Mouse (Mus musculus) hindbrain, embryonic 16.5 days (tissue): Measurements from ENCODE around the gene Pcsk7. TPM values are rescaled to one million over a fixed set of nuclear protein-coding genes. Genes with fewer than 3 reads are reported as not detected.

ENCODE experiments used
- ATAC-seq: fragments of 200-750 bp; cut with Nextera tagmentation; 2 replicates; pipeline ENCODE4 v1.8.0; 2017; ENCODE audit warnings: moderate TSS enrichment, moderate library complexity
- H3K27ac ChIP-seq: fragments of 300-500 bp; sonication (generic); 2 replicates; pipeline ENCODE4 v1.5.1; 2014; ENCODE audit warnings: low read depth, mild to moderate bottlenecking, control low read depth, low read length, moderate library complexity
- H3K27me3 ChIP-seq: fragments of 300-500 bp; sonication (generic); replicated peaks from 2 replicates; pipeline ENCODE4 v1.6.1; 2014; ENCODE audit warnings: low read length; ENCODE audit not compliant: control insufficient read depth, insufficient read depth
- H3K36me3 ChIP-seq: fragments of 300-500 bp; sonication (generic); 2 replicates; pipeline ENCODE4 v1.6.1; 2014; ENCODE audit warnings: mild to moderate bottlenecking, low read length, moderate library complexity, mixed read lengths; ENCODE audit not compliant: control insufficient read depth, insufficient read depth
- H3K4me1 ChIP-seq: fragments of 300-500 bp; sonication (generic); 2 replicates; pipeline ENCODE4 v1.6.1; 2014; ENCODE audit warnings: low read depth, low read length; ENCODE audit not compliant: control insufficient read depth, insufficient read depth
- H3K4me2 ChIP-seq: fragments of 300-500 bp; sonication (generic); 2 replicates; pipeline ENCODE4 v1.6.1; 2014; ENCODE audit warnings: mild to moderate bottlenecking, low read length, control low read depth, moderate library complexity
- H3K4me3 ChIP-seq: fragments of 300-500 bp; sonication (generic); 2 replicates; pipeline ENCODE4 v1.5.1; 2014; ENCODE audit warnings: mild to moderate bottlenecking, low read length, control low read depth, moderate library complexity
- H3K9ac ChIP-seq: fragments of 300-500 bp; sonication (generic); 2 replicates; pipeline ENCODE4 v1.6.1; 2014; ENCODE audit warnings: low read depth, mild to moderate bottlenecking, control low read depth, low read length, moderate library complexity
- H3K9me3 ChIP-seq: fragments of 300-500 bp; sonication (generic); 2 replicates; pipeline ENCODE4 v1.6.1; 2014; ENCODE audit warnings: mild to moderate bottlenecking, low read length, moderate library complexity; ENCODE audit not compliant: control insufficient read depth
- WGBS: fragments of 180-500 bp; shearing (Covaris S2); extraction: QIAGEN DNeasy Blood & Tissue Kit; methylation state at CpG from one replicate; pipeline ENCODE4 v1.1.7; 2014; 5-methylcytosine and 5-hydroxymethylcytosine counted together
- polyA plus RNA-seq: library from polyadenylated mRNA; unstranded; fragments of >200 nt; fragmentation: Nextera tagmentation; extraction: Ambion mirVana; gene quantifications from 2 replicates; pipeline ENCODE4 v1.2.1, GENCODE M21; 2015

Gene Pcsk7
- polyA plus RNA-seq, result 18.8 and 23.1 TPM in 2 replicates

DNA sequence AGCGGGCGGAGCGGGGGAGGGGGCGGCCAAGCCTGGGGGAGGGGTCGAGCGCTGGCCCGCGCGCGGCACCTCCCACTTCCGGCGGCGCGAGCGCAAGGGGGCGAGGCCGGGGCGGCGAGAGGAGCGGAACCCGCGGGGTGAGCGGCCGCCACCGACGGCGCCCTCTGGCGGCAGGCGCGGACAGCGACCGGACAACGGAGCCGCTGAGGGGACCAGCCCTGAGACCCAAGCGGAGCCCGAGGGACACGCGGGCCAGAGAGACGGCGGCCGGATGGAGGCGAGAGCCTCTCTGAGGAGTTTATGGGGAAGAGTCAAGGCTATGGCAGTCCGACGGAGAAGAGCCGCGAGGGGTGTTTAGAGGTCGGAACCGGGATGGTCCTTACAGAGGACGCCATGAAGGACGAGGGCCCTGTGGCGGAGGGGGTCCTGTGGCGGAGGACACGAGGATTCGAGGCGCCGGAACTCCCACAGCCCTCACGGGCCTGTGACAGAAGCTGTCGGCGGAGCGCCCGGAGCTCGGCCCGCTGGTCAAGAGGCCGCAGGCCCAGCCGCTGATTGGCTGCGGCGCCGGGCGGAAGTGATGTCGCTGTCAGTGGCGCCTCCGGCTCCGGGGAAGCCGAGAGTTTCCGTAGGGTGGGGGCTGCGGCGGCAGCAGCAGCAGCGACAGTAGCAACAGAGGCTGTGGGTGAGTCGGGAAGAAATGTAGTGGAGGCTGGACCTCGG lies at the start of gene Pcsk7, which contains the start of gene Rnf214:
Gene Pcsk7 (plus strand): TSS at position 143 of the 723 bp plus-strand sequence.
Gene Rnf214 (minus strand): TSS at position 557 of the 723 bp plus-strand sequence.
- peak within 1 kb of the TSS; percentile 71 for H3K4me2 ChIP-seq
- H3K9ac ChIP-seq, result peak within 1 kb of the TSS; percentile 97
- H3K27me3 ChIP-seq, result no peaks in the 10 kb centered on the region
- peak; percentile 94 for ATAC-seq
- H3K27ac ChIP-seq, result peak within 1 kb of the TSS; percentile 98
- H3K9me3 ChIP-seq, result no peaks in the 10 kb centered on the region
- under 1% methylated on average over 75 of the region's 80 CpGs for WGBS
- H3K36me3 ChIP-seq, result peaks cover 19% of the 10 kb centered on the region
- H3K4me3 ChIP-seq, result peak within 1 kb of the TSS; percentile 90
- peaks cover 20% of the 10 kb centered on the region for H3K4me1 ChIP-seq

DNA sequence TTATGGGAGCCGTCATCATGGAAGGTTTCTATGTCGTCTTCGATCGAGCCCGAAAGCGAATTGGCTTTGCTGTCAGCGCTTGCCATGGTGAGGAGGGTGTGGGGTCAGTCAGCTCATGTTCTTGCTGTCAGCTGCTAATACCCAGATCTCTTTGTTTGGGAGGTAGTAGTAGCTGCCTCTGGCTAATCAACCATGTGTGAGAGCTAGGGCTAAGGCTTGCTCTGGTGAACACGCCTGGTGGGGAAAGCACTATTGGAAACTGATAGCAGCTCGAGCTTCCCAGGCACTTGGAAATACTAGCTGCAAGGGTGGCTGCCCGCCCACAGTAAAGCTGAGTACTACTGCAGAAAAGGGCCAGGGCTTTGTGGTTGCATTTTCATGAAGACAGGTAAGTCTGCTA lies 46.9 kb upstream of the Pcsk7 start:
- no peak overlapping the region for H3K4me2 ChIP-seq
- H3K4me1 ChIP-seq, result no peaks in the 10 kb centered on the region
- no peak overlapping the region for H3K4me3 ChIP-seq
- 92% methylated on average over 10 of the region's 10 CpGs for WGBS
- H3K36me3 ChIP-seq, result peaks cover 64% of the 10 kb centered on the region
- H3K9me3 ChIP-seq, result no peaks in the 10 kb centered on the region
- no peak overlapping the region for H3K27ac ChIP-seq
- no peak for ATAC-seq
- no peak overlapping the region for H3K9ac ChIP-seq
- no peaks in the 10 kb centered on the region for H3K27me3 ChIP-seq

DNA sequence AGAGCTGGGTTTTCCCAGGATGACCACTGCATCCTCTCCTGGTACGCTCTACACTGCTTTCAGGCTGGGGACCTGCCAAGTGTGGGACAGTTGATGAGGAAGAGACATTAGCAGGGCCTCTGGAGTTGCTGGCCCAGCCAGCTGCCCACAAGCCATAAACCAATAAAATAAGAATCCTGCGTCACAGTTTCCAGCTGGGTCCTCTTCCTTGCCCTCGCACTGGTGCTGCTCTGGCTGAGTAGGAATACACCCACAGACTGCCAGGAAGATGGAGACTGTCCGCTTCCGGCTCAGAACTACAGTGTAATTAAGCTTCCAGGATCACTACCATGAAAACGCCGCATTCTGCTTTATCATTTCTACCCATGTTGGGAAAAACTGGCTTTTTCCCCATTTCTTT lies 44.5 kb upstream of the Pcsk7 start:
- no peaks in the 10 kb centered on the region for H3K9me3 ChIP-seq
- no peak overlapping the region for H3K4me2 ChIP-seq
- peaks cover 72% of the 10 kb centered on the region for H3K36me3 ChIP-seq
- no peaks in the 10 kb centered on the region for H3K4me1 ChIP-seq
- no peaks in the 10 kb centered on the region for H3K27me3 ChIP-seq
- no peak overlapping the region for H3K27ac ChIP-seq
- 75% methylated on average over 7 of the region's 7 CpGs for WGBS
- H3K9ac ChIP-seq, result no peak overlapping the region
- H3K4me3 ChIP-seq, result no peak overlapping the region
- ATAC-seq, result no peak

DNA sequence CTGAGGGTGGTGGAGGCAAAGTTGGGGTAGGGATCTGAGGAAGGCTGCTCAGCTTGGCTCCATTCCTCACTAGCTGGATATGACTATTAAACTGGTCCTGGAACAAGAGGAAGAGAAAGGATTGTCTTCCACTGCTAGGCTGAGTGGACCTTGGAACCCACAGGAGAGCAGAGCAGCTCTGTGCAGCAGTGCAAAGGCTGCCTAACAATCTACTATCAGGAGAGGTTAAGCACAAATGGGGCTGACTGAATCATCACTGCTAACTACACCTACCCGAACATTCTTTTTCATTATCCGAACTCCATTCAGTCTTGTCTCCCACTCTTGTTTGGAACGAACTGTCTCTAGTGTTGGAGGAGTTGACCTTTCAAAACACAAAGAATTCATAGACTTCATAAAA lies 37.1 kb upstream of the Pcsk7 start:
- ATAC-seq, result no peak
- no peak overlapping the region for H3K27ac ChIP-seq
- no peak overlapping the region for H3K4me3 ChIP-seq
- H3K27me3 ChIP-seq, result no peaks in the 10 kb centered on the region
- WGBS, result 95% methylated on average over 3 of the region's 3 CpGs
- no peaks in the 10 kb centered on the region for H3K4me1 ChIP-seq
- H3K4me2 ChIP-seq, result no peak overlapping the region
- H3K9me3 ChIP-seq, result no peaks in the 10 kb centered on the region
- no peak overlapping the region for H3K9ac ChIP-seq
- peaks cover 53% of the 10 kb centered on the region for H3K36me3 ChIP-seq

DNA sequence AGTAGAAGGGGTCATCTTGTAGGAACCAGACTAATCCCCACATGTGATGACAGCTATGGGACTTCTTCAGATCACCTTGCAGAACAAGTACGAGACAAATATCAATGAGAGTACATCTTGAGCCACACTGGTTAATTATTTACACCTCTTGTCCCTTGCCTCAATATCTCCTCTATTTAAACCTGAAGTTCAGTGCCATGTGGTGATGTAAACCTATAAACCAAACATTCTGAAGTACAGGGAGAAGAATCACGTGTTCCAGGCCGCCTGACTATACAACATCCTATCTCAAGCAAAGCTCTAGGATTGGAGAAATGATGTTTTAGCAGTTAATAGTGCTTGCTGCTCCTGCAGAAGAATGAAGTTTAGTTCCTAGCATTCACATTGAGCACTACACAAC lies 36.0 kb upstream of the Pcsk7 start:
- Histone ChIP-seq H3K9me3 (no peaks in the 10 kb centered on the region), H3K9ac (no peak overlapping the region), H3K4me2 (no peak overlapping the region), H3K4me3 (no peak overlapping the region), H3K4me1 (no peaks in the 10 kb centered on the region), H3K36me3 (peaks cover 43% of the 10 kb centered on the region), H3K27me3 (no peaks in the 10 kb centered on the region), H3K27ac (no peak overlapping the region)
- no peak for ATAC-seq
- 97% methylated on average over 3 of the region's 3 CpGs for WGBS

DNA sequence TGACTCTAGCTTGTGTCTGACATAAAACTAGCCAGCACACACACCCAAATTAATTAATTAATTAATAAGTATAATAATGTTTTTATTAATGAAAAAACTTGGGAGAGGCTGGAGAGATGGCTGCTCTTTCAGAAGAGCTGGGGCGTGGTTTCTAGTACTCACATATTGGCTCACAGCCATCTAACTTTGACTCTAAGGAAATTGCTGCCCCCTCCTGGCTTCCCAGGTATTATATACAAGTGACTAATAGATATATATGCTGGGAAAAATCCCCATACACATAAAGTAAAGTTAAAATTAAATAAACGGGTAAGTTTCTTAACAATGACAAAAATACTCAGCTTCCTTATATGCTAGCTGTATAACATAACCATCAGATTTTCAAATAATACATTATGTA lies 28.4 kb upstream of the Pcsk7 start:
- no peaks in the 10 kb centered on the region for H3K4me1 ChIP-seq
- H3K27ac ChIP-seq, result no peak overlapping the region
- H3K4me2 ChIP-seq, result no peak overlapping the region
- WGBS, result 82% methylated on average over 2 of the region's 2 CpGs
- no peaks in the 10 kb centered on the region for H3K9me3 ChIP-seq
- no peak overlapping the region for H3K9ac ChIP-seq
- no peak overlapping the region for H3K4me3 ChIP-seq
- H3K27me3 ChIP-seq, result no peaks in the 10 kb centered on the region
- ATAC-seq, result no peak
- H3K36me3 ChIP-seq, result peaks cover 17% of the 10 kb centered on the region

DNA sequence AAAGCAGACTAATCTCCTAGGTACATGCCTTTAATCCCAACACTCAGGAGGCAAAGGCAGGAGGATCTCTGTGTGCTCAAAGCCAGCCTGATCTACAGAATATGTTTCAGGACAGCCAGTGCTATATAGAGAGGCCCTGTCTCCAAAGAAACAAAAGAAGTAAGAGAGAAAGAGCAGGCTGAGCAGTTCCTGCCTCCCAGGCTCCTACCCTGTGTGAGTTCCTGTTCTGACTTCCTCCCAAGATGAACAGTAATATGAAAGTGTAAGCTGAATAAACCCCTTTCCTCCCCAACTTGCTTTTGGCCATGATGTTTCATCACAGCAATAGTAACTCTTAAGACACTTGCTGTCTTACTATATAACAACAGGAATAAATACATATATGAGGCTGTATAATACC lies 12.6 kb upstream of the Pcsk7 start:
- no peak overlapping the region for H3K27ac ChIP-seq
- ATAC-seq, result no peak
- no peak overlapping the region for H3K4me3 ChIP-seq
- H3K4me2 ChIP-seq, result no peak overlapping the region
- no peaks in the 10 kb centered on the region for H3K4me1 ChIP-seq
- peaks cover 48% of the 10 kb centered on the region for H3K36me3 ChIP-seq
- H3K9ac ChIP-seq, result no peak overlapping the region
- no peaks in the 10 kb centered on the region for H3K9me3 ChIP-seq
- H3K27me3 ChIP-seq, result no peaks in the 10 kb centered on the region

DNA sequence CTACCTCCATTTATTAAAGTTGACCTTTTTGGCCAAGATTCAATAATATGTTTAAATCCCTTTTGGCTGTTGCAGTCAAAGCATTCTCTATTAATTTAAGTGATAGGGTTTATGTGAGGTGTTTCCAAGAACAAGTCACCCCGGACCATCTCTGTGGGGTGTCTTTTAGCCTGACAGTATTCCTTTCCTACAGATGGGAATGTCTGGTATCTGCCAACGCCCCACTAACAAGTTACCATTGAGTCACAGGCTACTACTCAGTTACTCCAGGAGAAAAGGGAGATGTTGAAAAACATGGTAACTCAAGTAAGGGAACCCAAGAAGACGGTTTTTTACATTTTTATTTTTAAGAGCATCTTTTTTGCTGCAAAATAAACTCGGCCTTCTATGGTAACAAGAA lies 1.1 kb upstream of the Pcsk7 start:
- Histone ChIP-seq H3K9ac (peak overlapping the region; percentile 97; the same call in 1 of the 2 replicates), H3K9me3 (no peaks in the 10 kb centered on the region), H3K27me3 (no peaks in the 10 kb centered on the region), H3K36me3 (peaks cover 12% of the 10 kb centered on the region), H3K4me1 (peaks cover 20% of the 10 kb centered on the region), H3K4me2 (peak overlapping the region; percentile 71), H3K27ac (peak overlapping the region; percentile 98; the same call in 1 of the 2 replicates), H3K4me3 (peak overlapping the region; percentile 90)
- ATAC-seq, result no peak
- 57% methylated on average over 4 of the region's 4 CpGs for WGBS

DNA sequence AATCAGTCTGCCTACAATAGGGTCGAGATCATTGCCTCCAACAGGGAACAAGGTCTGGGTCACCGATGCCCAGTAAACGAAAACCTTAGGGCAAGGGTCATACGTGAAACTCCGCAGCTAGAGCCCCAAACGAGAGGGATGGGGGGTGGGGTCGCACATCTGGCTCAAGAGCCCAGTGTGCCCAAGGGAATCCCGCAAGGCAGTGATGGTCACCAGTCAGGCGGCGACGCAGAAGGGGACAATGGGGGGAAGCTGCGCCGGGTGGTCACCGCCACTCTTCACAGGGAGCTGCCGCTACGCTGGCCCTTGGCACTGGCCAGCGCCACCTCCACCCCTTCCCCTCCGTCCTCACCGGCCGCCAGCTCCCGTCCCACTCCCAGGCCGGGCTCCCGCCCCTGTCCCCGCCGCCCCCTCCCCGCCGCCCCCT lies 473 bp upstream of the Pcsk7 start:
- Histone ChIP-seq H3K27ac (peak overlapping the region; percentile 98), H3K4me1 (peaks cover 20% of the 10 kb centered on the region), H3K27me3 (no peaks in the 10 kb centered on the region), H3K36me3 (peaks cover 12% of the 10 kb centered on the region), H3K9ac (peak overlapping the region; percentile 97), H3K9me3 (no peaks in the 10 kb centered on the region), H3K4me2 (peak overlapping the region; percentile 71), H3K4me3 (peak overlapping the region; percentile 90)
- 0% methylated on average over 16 of the region's 27 CpGs for whole genome bisulfite sequencing
- peak; percentile 62 for ATAC-seq
